Mouse (Mus musculus) kidney, embryonic 16.5 days (tissue): ENCODE measurements around the gene Phf2. TPM values are rescaled to one million over a fixed set of nuclear protein-coding genes. Genes with fewer than 3 reads are reported as not detected.

Experiments
- ATAC-seq: fragments of 200-750 bp; cut with Nextera tagmentation; 2 replicates; pipeline ENCODE4 v1.8.0; 2017; ENCODE audit warnings: moderate TSS enrichment; ENCODE audit not compliant: low FRiP score, low TSS enrichment
- H3K27ac ChIP-seq: fragments of 300-500 bp; sonication (generic); 2 replicates; pipeline ENCODE4 v1.5.1; 2014; ENCODE audit warnings: low read length
- H3K27me3 ChIP-seq: fragments of 300-500 bp; sonication (generic); 2 replicates; pipeline ENCODE4 v1.6.1; 2014; ENCODE audit warnings: low read length, control low read depth, mixed read lengths; ENCODE audit not compliant: insufficient read depth
- H3K36me3 ChIP-seq: fragments of 300-500 bp; sonication (generic); 2 replicates; pipeline ENCODE4 v1.6.1; 2014; ENCODE audit warnings: low read length, control low read depth, mixed read lengths; ENCODE audit not compliant: insufficient read depth
- H3K4me1 ChIP-seq: fragments of 300-500 bp; sonication (generic); 2 replicates; pipeline ENCODE4 v1.6.1; 2014; ENCODE audit warnings: low read length, control low read depth, mixed read lengths; ENCODE audit not compliant: insufficient read depth
- H3K4me2 ChIP-seq: fragments of 300-500 bp; sonication (generic); replicated peaks from 2 replicates; pipeline ENCODE4 v1.6.1; 2014; ENCODE audit warnings: low read depth, low read length
- H3K4me3 ChIP-seq: fragments of 300-500 bp; sonication (generic); 2 replicates; pipeline ENCODE4 v1.5.1; 2014; ENCODE audit warnings: mild to moderate bottlenecking, low read length
- H3K9ac ChIP-seq: fragments of 300-500 bp; sonication (generic); replicated peaks from 2 replicates; pipeline ENCODE4 v1.6.1; 2014; ENCODE audit warnings: low read length
- H3K9me3 ChIP-seq: fragments of 300-500 bp; sonication (generic); 2 replicates; pipeline ENCODE4 v1.6.1; 2016; ENCODE audit warnings: low read length, control low read depth
- WGBS: fragments of 180-500 bp; shearing (Covaris S2); extraction: QIAGEN DNeasy Blood & Tissue Kit; methylation state at CpG from one replicate; pipeline ENCODE4 v1.1.7; 2014; 5-methylcytosine and 5-hydroxymethylcytosine counted together
- polyA plus RNA-seq: library from polyadenylated mRNA; unstranded; fragments of >200 nt; fragmentation: Nextera tagmentation; extraction: Ambion mirVana; gene quantifications from 2 replicates; pipeline ENCODE4 v1.2.1, GENCODE M21; 2015

Gene Phf2
- polyA plus RNA-seq, 1 experiment from 2014 or later, result 7.0 TPM

- Histone ChIP-seq H3K27ac (peak overlapping the region; percentile 79), H3K4me2 (peak overlapping the region; percentile 64)
- WGBS, result under 1% methylated on average over 36 of the region's 36 CpGs
Measured at GRCm38 (mm10) chr13:48878534-48878933, 7.6 kb upstream of the Phf2 start.

GRCm38 (mm10) chr13:48877805-48878204 is 6.9 kb upstream of the Phf2 start:
- Histone ChIP-seq H3K9me3 (no peaks in the 10 kb centered on the region), H3K4me1 (peaks cover 6% of the 10 kb centered on the region; the same call in 1 of the 2 replicates), H3K4me3 (peak overlapping the region; percentile 46), H3K9ac (peak overlapping the region; percentile 72), H3K27ac (peak overlapping the region; percentile 79), H3K27me3 (no peaks in the 10 kb centered on the region), H3K4me2 (peak overlapping the region; percentile 64), H3K36me3 (peaks cover 17% of the 10 kb centered on the region)
- ATAC-seq, result no peak

More at GRCm38 (mm10) chr13:48878534-48878933, 7.6 kb upstream of the Phf2 start:
- Histone ChIP-seq H3K27me3 (no peaks in the 10 kb centered on the region), H3K9me3 (no peaks in the 10 kb centered on the region), H3K4me3 (peak overlapping the region; percentile 46), H3K9ac (peak overlapping the region; percentile 72), H3K4me1 (peaks cover 6% of the 10 kb centered on the region; the same call in 1 of the 2 replicates), H3K36me3 (peaks cover 22% of the 10 kb centered on the region)
- ATAC-seq, result peak; percentile 99

- no peaks in the 10 kb centered on the region for H3K27me3 ChIP-seq
- H3K27ac ChIP-seq, result no peak overlapping the region
- no peak for ATAC-seq
- H3K9ac ChIP-seq, result no peak overlapping the region
- WGBS, result 66% methylated on average over 5 of the region's 5 CpGs
- H3K36me3 ChIP-seq, result no peaks in the 10 kb centered on the region
- no peaks in the 10 kb centered on the region for H3K9me3 ChIP-seq
- H3K4me3 ChIP-seq, result no peak overlapping the region
- no peak overlapping the region for H3K4me2 ChIP-seq
- H3K4me1 ChIP-seq, result peaks cover 32% of the 10 kb centered on the region
Measured at GRCm38 (mm10) chr13:48872726-48873125, 1.8 kb upstream of the Phf2 start.

- peaks cover 32% of the 10 kb centered on the region for H3K4me1 ChIP-seq
- H3K4me2 ChIP-seq, result peak overlapping the region; percentile 86
- H3K4me3 ChIP-seq, result peak overlapping the region; percentile 82
- WGBS, result 61% methylated on average over 7 of the region's 7 CpGs
- no peaks in the 10 kb centered on the region for H3K9me3 ChIP-seq
- H3K27ac ChIP-seq, result peak overlapping the region; percentile 82; the same call in 1 of the 2 replicates
- ATAC-seq, result no peak
- H3K27me3 ChIP-seq, result no peaks in the 10 kb centered on the region
- H3K9ac ChIP-seq, result peak overlapping the region; percentile 97
- H3K36me3 ChIP-seq, result no peaks in the 10 kb centered on the region
Measured at GRCm38 (mm10) chr13:48871887-48872606, 1.1 kb upstream of the Phf2 start.

- Histone ChIP-seq H3K9ac (peak overlapping the region; percentile 97), H3K9me3 (no peaks in the 10 kb centered on the region), H3K27me3 (no peaks in the 10 kb centered on the region), H3K4me3 (peak overlapping the region; percentile 82), H3K4me2 (peak overlapping the region; percentile 88), H3K27ac (peak overlapping the region; percentile 88), H3K4me1 (peaks cover 32% of the 10 kb centered on the region), H3K36me3 (no peaks in the 10 kb centered on the region)
- under 1% methylated on average over 38 of the region's 102 CpGs for WGBS
- ATAC-seq, result peak; percentile 30
Measured at GRCm38 (mm10) chr13:48869950-48870770, 759 bp downstream of the Phf2 start.

GRCm38 (mm10) chr13:48869600-48869949 is 1.3 kb downstream of the Phf2 start:
- Histone ChIP-seq H3K27me3 (no peaks in the 10 kb centered on the region), H3K9ac (peak overlapping the region; percentile 97), H3K36me3 (no peaks in the 10 kb centered on the region), H3K9me3 (no peaks in the 10 kb centered on the region), H3K4me2 (peak overlapping the region; percentile 88), H3K27ac (peak overlapping the region; percentile 88), H3K4me1 (peaks cover 32% of the 10 kb centered on the region), H3K4me3 (peak overlapping the region; percentile 82)
- 8% methylated on average over 5 of the region's 5 CpGs for WGBS
- no peak for ATAC-seq

GRCm38 (mm10) chr13:48869088-48869487 is 1.8 kb downstream of the Phf2 start:
- Histone ChIP-seq H3K36me3 (no peaks in the 10 kb centered on the region), H3K9me3 (no peaks in the 10 kb centered on the region), H3K9ac (peak overlapping the region; percentile 97), H3K4me2 (peak overlapping the region; percentile 88), H3K27ac (peak overlapping the region; percentile 88), H3K4me3 (peak overlapping the region; percentile 82), H3K27me3 (no peaks in the 10 kb centered on the region), H3K4me1 (peaks cover 32% of the 10 kb centered on the region)
- no peak for ATAC-seq
- 12% methylated on average over 5 of the region's 5 CpGs for WGBS

- no peak overlapping the region for H3K4me3 ChIP-seq
- no peak overlapping the region for H3K4me2 ChIP-seq
- ATAC-seq, result no peak
- H3K27ac ChIP-seq, result no peak overlapping the region
- no peak overlapping the region for H3K9ac ChIP-seq
- no peaks in the 10 kb centered on the region for H3K27me3 ChIP-seq
- H3K4me1 ChIP-seq, result peaks cover 19% of the 10 kb centered on the region
- 73% methylated on average over 12 of the region's 12 CpGs for WGBS
- H3K36me3 ChIP-seq, result no peaks in the 10 kb centered on the region
- no peaks in the 10 kb centered on the region for H3K9me3 ChIP-seq
Measured at GRCm38 (mm10) chr13:48864673-48865356, 6.1 kb downstream of the Phf2 start.

- no peaks in the 10 kb centered on the region for H3K36me3 ChIP-seq
- H3K9me3 ChIP-seq, result no peaks in the 10 kb centered on the region
- H3K4me2 ChIP-seq, result no peak overlapping the region
- no peaks in the 10 kb centered on the region for H3K27me3 ChIP-seq
- no peak overlapping the region for H3K27ac ChIP-seq
- no peak overlapping the region for H3K9ac ChIP-seq
- 62% methylated on average over 9 of the region's 9 CpGs for WGBS
- H3K4me1 ChIP-seq, result peaks cover 14% of the 10 kb centered on the region
- ATAC-seq, result no peak
- H3K4me3 ChIP-seq, result no peak overlapping the region
Measured at GRCm38 (mm10) chr13:48863556-48863955, 7.4 kb downstream of the Phf2 start.
